Mouse (Mus musculus): ENCODE measurements around the gene Samd5.

DNA sequence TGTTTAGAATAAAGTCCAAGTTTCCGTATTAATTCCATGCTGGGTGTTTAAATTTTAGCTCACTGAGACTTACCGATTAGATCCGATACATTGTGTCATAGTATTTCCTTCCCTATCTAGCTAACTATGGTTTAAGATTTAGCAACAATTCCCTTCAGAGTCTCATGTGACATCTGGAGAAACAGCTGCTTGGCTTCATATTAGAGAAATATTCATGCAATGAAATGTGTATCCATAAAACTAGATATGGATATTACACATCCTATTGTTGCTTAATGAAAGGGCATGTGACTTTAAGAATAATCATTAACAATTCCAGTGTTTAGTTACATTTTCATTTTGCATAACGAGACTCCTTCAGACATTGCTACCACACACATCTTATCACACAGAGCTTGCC is 66.2 kb downstream of the Samd5 start:
- TF ChIP-seq CTCF (IDR thresholded peaks at IDR 0.05; ENCODE audit: control insufficient read depth, insufficient read depth, insufficient replicate concordance, low read depth, low read length), result no peak
- no peak for TF ChIP-seq POLR2A (IDR thresholded peaks at IDR 0.05; ENCODE audit: control insufficient read depth, low read depth, low read length)

Data from testis, adult 2 months (tissue).